Mouse (Mus musculus): Measurements from ENCODE around the gene Dnajb11. TPM values are rescaled to one million over a fixed set of nuclear protein-coding genes. Genes with fewer than 3 reads are reported as not detected.

Gene Dnajb11
- polyA plus RNA-seq (2015; fragmentation: Nextera tagmentation; extraction: Ambion mirVana), result 60.1 and 84.8 TPM in 2 replicates

GRCm38 (mm10) chr16:22857431-22858113 lies at the start of gene Dnajb11, which contains the start of gene Tbccd1:
Dnajb11 (plus strand) TSS chr16:22857845.
Tbccd1 (minus strand) TSS chr16:22857669.

GRCm38 (mm10) chr16:22811477-22811876 lies 46.2 kb upstream of the Dnajb11 start, which contains the start of gene Crygs:
Crygs (minus strand) TSS chr16:22811577.

GRCm38 (mm10) chr16:22890683-22891510 lies 33.3 kb downstream of the Dnajb11 start, which contains the start of gene Ahsg:
Ahsg (plus strand) TSS chr16:22891277.

GRCm38 (mm10) chr16:22918034-22918433 lies 60.4 kb downstream of the Dnajb11 start, which contains the start of gene Fetub:
Fetub (plus strand) TSS chr16:22918334.

Other genes starting within 250 kb of the Dnajb11 start
- gene Dgkg, start 200.6 kb upstream of the Dnajb11 start, polyA plus RNA-seq (2015; fragmentation: Nextera tagmentation; extraction: Ambion mirVana), result 2.2 and 4.3 TPM in 2 replicates
- gene Crygs, start 46.3 kb upstream of the Dnajb11 start, polyA plus RNA-seq (2015; fragmentation: Nextera tagmentation; extraction: Ambion mirVana), result 0.14 TPM in 1 of 2 replicates, not detected in the other
- 14.3 and 19.3 TPM in 2 replicates for gene Tbccd1, start 176 bp upstream of the Dnajb11 start, polyA plus RNA-seq (2015; fragmentation: Nextera tagmentation; extraction: Ambion mirVana)
- gene Ahsg, start 33.4 kb downstream of the Dnajb11 start, polyA plus RNA-seq (2015; fragmentation: Nextera tagmentation; extraction: Ambion mirVana), result 576 and 827 TPM in 2 replicates
- 16.0 and 20.6 TPM in 2 replicates for gene Fetub, start 60.5 kb downstream of the Dnajb11 start, polyA plus RNA-seq (2015; fragmentation: Nextera tagmentation; extraction: Ambion mirVana)
- 10.5 and 16.4 TPM in 2 replicates for gene Hrg, start 93.2 kb downstream of the Dnajb11 start, polyA plus RNA-seq (2015; fragmentation: Nextera tagmentation; extraction: Ambion mirVana)
- gene Kng2, start 171.6 kb downstream of the Dnajb11 start, polyA plus RNA-seq (2015; fragmentation: Nextera tagmentation; extraction: Ambion mirVana), result 9.9 and 13.6 TPM in 2 replicates
- 108 and 144 TPM in 2 replicates for gene Kng1, start 200.0 kb downstream of the Dnajb11 start, polyA plus RNA-seq (2015; fragmentation: Nextera tagmentation; extraction: Ambion mirVana)
- 253 and 255 TPM in 2 replicates for gene Eif4a2, start 249.6 kb downstream of the Dnajb11 start, polyA plus RNA-seq (2015; fragmentation: Nextera tagmentation; extraction: Ambion mirVana)